Mouse (Mus musculus) kidney, adult 8-10 months (tissue): Measurements from ENCODE around the gene Rrad.
A peak's percentile ranks its signal among the peaks of the same experiment; 100 is the strongest.
"Not testable (repeated sequence)": the region's sequence is repeated elsewhere in the genome, so short reads cannot be mapped to it uniquely, and the experiment has no call there.

ENCODE experiments used
- DNase-seq, 2 experiments: peaks; one replicate each; pipeline ENCODE4 v3.0.0; 2022

Gene Rrad

DNA sequence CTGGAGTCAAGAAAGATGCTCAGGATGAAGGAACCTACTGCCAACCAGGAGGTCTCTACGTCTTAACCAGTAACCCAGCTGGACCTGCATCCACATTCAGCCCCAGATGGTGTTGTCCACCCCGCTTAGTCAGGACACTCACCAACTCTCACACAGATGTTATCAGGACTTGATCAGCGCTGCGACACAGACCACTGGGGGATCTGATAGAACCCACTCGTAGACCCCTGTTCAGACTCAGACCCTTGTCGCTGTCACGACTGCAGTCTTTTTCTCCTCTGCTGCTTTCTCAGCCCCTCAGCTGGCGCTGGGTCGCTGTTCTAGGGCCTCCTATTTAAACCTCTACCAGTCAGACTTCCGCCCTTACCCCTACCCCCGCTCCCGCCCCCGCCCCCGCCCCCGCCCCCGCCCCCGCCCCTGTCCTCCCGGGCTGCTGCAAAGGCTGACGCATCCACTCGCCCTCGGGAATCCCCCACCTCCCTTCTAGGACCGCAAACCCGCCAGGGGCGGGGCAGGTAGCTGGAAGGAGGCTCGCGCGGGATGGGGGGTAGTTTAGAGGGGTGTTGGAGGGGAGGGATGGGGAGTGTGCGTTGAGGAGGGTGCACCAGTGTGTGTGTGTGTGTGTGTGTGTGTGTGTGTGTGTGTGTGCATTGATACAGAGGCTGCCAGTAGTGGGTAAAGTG lies at the start of gene Rrad:
Gene Rrad (minus strand): TSS at position 347 of the 683 bp plus-strand sequence.
- DNase-seq = peak; percentile 29 to 41

DNA sequence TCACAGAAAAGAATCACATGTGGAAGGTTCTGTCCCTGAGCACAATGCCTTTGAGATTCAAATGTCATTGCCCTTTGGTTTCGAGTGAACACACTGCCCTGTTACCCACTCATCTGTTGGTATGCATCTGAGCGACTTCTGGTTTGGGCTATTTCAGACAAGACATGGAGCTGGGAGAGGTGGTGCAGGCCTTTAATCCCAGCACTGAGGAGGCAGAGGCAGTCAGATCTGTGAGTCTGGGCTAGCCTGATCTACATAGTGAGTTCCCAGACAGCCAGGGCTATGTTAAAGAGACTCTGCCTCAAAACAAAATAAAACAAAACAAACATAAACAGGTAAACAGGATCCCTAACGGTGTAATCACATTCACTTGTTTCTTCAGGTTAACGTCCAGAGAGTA lies 24.5 kb upstream of the Rrad start:
- no peak for DNase-seq

- DNase-seq = peak; percentile 82
Measured at GRCm38 (mm10) chr8:104654984-104655383, 23.9 kb upstream of the Rrad start.

DNA sequence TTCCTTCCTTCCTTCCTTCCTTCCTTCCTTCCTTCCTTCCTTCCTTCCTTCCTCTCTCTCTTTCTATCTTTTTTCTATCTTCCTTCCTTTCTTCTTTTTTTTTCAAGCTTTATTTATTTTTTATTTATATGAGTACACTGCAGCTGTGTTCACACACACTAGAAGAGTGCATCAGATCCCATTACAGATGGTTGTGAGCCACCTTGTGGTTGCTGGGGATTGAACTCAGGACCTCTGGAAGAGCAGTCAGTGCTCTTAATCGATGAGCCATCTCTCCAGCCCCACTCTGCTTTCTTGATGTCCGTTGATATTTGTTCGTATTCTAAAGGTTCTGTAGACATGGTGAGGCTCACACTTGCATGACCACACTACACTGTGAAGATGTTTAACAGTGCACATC lies 13.1 kb upstream of the Rrad start:
- DNase-seq = not testable (repeated sequence)

DNA sequence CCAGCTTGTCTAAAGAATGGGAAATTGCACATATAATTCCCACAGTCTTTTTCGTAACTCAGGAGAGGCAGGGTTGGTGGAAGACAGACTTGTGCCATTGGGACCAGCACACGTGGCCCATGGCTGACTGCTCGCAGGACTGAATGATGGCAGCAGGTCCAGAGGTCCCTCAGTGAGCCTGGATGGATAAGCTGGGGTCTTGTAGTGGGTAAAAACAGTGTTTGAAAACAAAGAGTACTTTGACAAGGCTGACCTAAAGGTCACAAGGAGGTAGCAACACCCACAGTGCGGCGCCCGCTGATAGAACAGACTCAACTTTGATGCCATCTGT lies 11.2 kb upstream of the Rrad start:
- no peak for DNase-seq

- peak; percentile 87 to 90 for DNase-seq
Measured at GRCm38 (mm10) chr8:104641426-104642323, 10.5 kb upstream of the Rrad start, which contains the start of gene Ciao2b. TSS of gene Ciao2b (minus strand) at chr8:104641965.

DNA sequence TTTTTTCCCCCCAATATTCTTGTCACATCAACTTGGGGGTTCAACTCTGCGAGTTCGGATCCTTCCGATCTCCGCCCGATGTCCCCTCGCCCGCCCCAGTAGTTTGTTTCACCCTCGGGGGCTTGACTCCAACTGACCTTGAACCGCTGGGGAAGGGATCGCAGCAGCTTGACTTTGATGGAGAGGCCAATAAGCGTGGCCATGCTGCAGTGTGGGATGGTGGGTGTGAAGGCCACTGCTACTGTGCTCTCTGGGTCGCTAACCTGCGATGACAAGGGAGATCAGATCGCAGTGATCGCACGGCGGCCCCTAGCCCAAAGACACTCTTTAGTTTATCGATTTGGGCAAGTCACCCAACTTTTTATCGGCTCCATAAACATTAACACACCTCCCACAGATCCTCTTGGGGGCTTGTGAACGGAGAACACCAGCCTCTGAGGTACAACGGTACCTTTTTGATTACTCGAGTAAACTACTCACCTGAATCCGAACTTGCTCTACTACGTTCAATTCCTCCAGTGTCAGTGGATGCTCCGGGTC lies 9.8 kb upstream of the Rrad start:
- no peak for DNase-seq

- DNase-seq = no peak
Measured at GRCm38 (mm10) chr8:104640241-104640640, 9.1 kb upstream of the Rrad start.

- DNase-seq = no peak
Measured at GRCm38 (mm10) chr8:104638010-104638409, 6.9 kb upstream of the Rrad start.

- DNase-seq = peak; percentile 0 to 1
Measured at GRCm38 (mm10) chr8:104635004-104635710, 4.0 kb upstream of the Rrad start.

- peak; percentile 1 to 2 for DNase-seq
Measured at GRCm38 (mm10) chr8:104633156-104633744, 2.1 kb upstream of the Rrad start.

DNA sequence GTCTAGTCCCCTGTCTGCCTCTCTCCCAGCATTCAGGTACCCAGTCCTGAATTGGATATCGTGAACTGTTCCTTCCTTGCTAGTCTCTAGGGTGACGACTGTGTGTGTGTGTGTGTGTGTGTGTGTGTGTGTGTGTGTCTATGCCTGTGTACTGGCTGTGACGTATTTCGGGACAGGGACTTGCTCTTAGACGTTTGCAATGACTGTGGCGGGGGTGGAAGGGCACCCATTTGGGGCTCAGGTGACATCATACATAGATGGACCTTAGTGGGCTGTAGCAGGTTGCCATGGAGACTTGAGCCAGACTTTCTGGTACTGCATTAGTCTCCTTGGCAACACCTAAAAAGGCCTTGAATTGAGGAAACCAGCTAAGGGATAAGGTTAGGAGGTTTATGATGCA lies 1.4 kb upstream of the Rrad start:
- DNase-seq = peak; percentile 1 to 2

DNA sequence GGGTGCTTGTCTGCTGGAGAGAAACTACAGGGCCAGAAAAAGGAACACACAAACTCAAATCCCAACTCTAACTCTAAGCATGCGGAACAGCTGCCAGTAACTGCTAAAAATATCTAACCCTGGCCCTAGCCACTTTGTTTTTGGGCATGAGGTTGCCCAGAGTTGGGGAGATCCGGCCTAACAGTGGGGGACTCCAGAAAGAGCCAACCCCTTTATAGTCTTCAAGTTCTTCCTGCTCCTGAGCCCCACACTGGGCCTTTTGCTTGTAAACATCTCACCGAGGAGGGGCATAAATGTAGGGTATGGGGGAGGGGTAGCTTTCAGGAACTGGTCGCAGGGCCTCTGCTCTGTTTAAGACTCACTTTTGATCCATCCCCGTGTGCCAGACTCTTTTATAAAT lies 848 bp upstream of the Rrad start:
- DNase-seq = peak; percentile 7 to 12

- DNase-seq = peak in 1 of 2 experiments; percentile 22
Measured at GRCm38 (mm10) chr8:104630574-104630973, 553 bp downstream of the Rrad start.

GRCm38 (mm10) chr8:104630111-104630479 lies 1.0 kb downstream of the Rrad start:
- no peak for DNase-seq

GRCm38 (mm10) chr8:104629306-104630110 lies 1.6 kb downstream of the Rrad start:
- DNase-seq = peak; percentile 67 to 71

DNA sequence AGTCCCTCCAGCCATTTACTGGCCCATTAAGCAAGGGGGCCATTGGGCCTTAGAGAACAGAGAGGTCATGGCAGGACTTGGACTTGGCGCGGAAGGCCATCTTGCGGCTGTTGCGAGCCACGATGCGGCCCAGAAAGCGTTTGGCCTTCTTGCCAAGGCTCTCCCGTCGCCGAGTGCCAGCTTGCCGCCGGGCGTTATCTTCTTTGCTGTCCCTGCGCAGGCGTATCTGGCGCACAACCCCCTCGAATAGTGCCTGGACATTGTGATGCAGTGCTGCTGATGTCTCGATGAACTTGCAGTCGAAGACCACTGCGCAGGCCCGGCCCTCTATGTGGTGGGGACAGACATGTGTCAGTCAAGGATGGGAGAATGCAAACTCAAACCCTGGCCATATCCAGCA lies 2.7 kb downstream of the Rrad start:
- DNase-seq = peak in 1 of 2 experiments; percentile 1

GRCm38 (mm10) chr8:104627065-104627740 lies 3.9 kb downstream of the Rrad start:
- DNase-seq = no peak

GRCm38 (mm10) chr8:104624161-104624560 lies 7.0 kb downstream of the Rrad start, which contains the start of gene Cdh16:
TSS of gene Cdh16 (minus strand) at chr8:104624396.
- peak; percentile 95 to 97 for DNase-seq

GRCm38 (mm10) chr8:104620765-104621164 lies 10.4 kb downstream of the Rrad start:
- no peak for DNase-seq

DNA sequence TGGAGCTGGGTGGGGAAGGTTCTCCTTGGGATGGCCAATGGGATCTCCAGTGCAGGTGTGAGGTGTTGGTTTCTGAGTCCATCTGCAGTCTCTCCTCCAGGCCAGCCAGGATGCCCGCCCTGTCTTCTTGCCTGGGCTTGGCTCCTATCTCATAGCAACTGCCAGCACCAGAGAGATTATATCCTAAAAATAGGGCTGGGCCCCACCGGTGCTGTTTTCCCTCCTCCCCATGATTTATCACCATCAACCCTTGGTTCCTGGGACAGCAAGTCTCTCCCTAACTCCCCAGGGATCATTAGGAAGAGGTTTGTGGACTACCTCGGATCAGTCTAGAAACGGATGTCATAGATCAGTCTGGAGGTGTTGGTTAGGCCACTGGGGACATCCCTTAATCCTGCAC lies 18.0 kb downstream of the Rrad start:
- DNase-seq = no peak
